Mouse (Mus musculus) hindlimb bud, embryonic 11.5 days (tissue): ENCODE results near the gene Ecd.
A peak's percentile ranks its signal among the peaks of the same experiment; 100 is the strongest.

Experiments
- DNase-seq: peaks from one replicate; pipeline ENCODE4 v3.0.0-alpha.2; 2012; ENCODE audit warnings: low read depth, low spot score; ENCODE audit errors: extremely low spot score

The Ecd gene

GRCm38 (mm10) chr14:20347991-20348541 lies at the start of gene Ecd, which contains the start of gene Fam149b:
Gene Ecd, minus strand, starts transcription at chr14:20348121.
Gene Fam149b, plus strand, starts transcription at chr14:20348162.
- peak; percentile 97 for DNase-seq

DNA sequence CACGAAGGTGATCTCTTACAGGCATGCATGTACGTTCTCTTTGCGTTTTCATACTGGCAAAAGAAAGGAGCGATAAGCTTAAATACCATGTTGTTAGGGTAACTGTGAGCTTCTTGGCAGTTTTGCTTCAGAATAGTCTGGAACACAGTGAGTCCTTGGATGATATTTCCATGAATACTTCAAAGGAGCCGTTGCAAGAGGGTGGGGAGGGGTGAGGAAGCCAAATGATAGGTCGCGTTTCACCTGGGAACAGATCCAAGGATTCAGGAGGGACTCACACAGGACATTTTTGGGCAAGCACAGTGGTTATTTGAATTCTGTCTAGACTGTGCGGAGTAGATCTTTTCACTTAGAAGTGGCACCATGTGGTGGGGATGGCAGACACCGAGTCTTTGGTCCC lies 49.3 kb upstream of the Ecd start:
- no peak for DNase-seq

DNA sequence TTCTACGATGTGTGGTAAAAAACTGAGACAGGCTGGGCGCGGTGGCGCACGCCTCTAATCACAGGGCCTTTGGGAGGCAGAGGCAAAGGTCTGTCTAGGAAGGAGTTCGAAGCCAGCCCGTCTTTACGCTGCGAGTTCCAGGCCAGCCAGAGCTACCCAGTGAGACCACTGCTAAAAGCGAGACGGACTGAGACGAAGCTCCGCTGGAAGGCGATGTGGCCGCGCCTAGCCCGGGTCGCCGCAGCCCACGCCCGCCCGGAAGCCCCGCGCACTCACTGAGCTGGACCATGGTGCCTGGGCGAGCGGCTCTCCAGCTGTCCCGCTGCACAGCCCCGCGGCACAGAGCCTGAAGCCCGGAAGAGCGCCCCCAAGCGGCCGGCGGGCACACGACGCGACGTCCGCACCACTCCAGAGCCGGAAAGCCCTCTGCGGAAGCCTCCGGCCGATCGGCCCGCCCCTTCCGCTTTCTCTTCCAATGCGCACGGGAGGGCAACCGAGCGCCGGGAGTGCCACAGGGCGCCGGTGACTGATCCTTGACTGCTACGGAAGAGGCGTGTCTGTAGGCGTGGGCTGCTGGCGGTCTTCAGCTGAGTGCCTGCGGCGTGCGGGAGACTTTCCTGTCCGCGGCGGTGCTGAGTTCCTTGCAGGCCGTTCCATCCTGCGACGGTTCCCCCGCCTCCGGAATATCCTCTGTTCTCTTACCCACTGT lies 45.4 kb upstream of the Ecd start, which contains the start of gene Mrps16:
TSS of gene Mrps16 (minus strand) at position 430 of the 709 bp plus-strand sequence.
- peak; percentile 77 for DNase-seq

DNA sequence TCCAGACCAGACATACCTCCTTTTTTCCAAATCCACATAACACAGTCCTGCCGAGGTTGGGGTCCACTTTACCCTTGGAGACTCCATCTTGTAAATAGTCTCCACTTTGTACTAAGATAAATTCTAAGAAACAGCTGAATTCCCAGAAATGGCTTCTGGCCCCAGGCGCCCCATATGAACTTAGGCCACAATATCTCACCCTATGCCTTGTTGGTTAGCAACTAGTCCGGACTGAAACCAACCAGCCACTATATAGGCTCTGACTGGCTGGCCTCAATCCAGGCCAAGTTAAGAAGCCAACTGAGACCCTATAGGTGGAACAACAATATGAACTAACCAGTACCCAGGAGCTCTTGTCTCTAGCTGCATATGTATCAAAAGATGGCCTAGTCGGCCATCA lies 44.4 kb upstream of the Ecd start:
- no peak for DNase-seq

DNA sequence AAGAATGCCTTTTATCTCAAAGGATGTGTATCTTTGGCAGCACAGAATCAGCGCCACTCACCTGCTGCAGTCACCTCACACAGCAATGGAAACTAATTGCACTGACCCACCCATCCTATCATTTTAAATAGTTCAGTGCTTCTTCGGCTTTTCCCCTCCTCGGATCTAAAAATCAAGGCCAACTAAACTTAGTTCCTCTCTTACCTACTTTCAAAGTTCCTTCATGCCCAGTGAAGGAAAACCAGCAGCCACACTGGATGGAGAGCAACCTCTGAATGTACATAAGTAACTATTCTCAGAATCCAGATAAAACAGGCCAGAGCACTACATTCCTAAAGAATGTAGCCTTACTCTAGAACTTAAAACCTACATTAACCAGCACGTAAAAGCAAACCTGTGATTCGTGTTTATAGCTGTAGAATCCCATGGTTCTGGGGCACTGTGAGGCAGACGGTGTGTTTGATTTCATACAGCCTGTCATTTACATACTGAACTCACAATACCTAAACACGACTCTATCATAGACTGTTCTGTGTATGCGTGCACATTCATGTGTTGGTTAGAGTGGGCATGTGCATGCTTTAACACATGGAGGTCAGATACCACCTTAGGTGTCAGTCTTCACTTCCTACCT lies 41.6 kb upstream of the Ecd start:
- DNase-seq = no peak

DNA sequence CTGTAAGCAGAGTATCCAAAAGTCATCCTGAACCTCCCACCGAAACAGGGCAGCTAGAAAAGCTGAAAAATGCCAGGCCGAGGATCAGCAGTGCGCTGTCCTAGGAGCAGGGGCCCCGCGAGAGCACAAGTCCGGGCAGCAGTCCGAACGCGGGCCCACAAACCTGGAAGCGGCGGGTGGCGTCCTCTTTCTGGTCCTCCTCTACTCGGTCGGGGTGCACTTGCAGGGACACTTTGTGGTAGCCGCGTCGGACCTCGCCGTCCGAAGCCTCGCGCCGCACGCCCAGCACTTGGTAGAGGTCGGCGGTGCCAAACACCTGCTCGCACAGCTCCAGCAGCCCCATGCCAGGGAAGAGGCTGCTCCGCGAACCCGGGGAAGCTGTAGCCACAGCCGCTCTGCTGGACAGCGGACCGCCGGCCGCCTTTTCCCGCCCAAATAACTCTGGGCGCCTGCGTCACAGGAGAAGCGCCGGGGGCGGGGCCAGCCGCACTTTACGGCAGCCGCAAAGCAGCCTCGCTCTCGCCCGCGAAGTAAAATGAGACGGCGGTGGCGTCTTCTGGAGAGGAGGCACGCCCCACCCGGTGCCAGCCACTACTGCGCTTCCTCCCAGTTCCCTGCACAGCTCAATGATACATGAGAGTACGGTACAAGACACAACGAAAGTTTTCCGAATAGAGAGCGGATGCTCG lies 40.7 kb upstream of the Ecd start, which contains the start of gene Dnajc9:
TSS of gene Dnajc9 (minus strand) at position 470 of the 689 bp plus-strand sequence.
- DNase-seq = peak; percentile 56

DNA sequence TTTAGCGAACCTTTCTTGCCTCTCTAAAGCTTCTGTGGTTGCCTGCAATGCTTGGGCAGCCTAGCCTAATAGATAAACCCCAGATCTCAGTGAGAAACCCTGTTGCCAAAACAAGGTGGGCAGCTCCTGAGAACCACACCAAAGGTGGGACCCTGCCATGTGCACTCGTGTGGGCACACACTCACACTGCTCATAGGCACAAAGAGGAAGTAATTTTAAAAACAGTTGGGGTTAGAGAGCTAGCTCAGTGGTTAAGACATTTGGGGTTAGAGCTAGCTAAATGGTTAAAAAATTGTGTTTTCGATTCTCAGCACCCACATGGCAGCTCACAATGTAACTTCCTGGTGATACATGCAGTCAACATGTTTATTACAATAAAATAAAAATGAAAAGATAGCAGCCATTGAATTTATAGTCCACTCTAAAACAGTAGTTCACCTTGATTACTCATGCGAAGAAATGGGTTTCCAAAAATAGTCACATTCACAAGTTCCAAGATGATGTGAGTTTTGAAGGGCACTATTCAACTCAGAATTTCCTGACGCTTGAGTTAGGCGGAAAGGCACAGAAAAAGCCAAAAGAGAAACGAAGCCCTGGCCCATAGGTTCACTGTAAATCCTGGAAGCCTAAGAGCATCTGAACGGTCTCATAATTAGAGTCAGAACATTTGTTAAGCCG lies 32.0 kb upstream of the Ecd start:
- DNase-seq = no peak

GRCm38 (mm10) chr14:20379087-20379640 lies 31.2 kb upstream of the Ecd start:
- no peak for DNase-seq

DNA sequence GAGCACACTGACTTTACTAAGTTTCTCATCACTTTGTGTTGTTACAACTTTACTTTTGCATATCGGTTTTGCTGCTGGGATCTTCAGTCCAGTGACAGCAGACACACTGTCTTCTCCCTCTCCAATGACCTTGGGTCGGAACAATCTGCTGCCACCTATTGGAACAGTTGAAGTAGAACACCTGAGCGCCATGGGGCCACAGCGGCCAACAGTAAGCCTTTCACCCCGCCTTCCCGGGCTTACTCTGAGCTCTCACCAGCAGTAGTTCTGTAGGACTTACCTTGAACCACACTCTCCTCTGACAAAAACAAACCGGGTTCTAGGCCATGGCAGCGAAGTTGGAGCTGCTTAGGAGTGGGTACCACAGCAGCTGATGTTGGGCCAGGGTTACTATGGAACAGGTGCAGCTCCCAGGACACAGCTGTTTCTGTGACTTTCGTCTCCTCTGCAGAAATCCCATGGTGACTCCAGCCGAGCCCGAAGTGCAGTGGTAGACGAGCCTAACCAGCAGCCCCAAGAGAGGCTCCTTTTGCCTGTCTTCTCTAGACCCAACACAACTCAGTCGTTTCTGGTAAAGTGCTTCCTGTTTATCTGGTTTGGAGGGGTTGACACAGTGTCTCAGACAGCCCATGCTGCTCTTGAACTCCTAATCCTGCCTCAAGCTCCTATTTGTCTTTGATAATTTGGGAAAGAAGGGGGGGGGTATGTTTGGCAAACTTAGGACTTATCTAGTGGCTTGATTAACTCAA lies 30.6 kb upstream of the Ecd start:
- no peak for DNase-seq

GRCm38 (mm10) chr14:20377112-20377521 lies 29.2 kb upstream of the Ecd start:
- DNase-seq = no peak

- DNase-seq = no peak
These were observed 23.9 kb upstream of the Ecd start for GRCm38 (mm10) chr14:20371854-20372253.

DNA sequence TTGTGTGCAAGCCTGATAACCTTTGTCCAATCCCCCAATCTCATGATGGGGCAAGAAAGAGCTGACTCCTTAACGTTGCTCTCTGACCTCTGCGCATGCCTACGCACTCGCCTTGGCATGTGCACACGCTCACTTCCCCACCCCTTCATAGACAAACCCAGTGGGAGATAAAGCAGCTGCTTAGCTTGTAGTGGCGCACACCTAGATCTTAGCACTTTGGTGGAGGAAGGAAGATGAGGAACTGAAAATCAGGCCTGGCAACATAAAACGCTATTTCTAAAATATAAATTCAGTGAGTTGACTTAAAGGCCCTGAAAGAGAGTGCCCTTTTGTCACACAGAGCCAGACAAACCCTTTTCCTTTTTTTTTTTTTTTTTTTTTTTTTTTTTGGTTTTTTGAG lies 22.9 kb upstream of the Ecd start:
- no peak for DNase-seq

DNA sequence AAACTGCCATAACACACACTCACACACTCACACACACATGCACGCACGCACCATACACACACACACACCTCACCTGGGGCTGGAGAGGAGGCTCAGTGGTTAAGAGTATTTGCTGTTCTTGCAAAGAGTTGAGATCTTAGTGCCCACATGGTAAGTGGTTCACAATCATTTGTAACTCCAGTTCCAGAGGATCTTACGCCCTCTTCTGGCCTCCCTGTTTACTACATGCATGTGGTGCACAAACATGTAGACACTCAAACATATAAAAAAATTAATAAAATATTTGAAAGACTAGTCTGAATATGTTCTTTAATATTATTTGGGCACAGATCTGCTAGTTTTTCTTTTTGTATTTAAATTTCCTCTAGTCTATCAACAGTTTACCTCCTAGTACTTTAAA lies 20.4 kb upstream of the Ecd start:
- no peak for DNase-seq

- DNase-seq = no peak
These were observed 15.3 kb upstream of the Ecd start for GRCm38 (mm10) chr14:20363230-20363629.

DNA sequence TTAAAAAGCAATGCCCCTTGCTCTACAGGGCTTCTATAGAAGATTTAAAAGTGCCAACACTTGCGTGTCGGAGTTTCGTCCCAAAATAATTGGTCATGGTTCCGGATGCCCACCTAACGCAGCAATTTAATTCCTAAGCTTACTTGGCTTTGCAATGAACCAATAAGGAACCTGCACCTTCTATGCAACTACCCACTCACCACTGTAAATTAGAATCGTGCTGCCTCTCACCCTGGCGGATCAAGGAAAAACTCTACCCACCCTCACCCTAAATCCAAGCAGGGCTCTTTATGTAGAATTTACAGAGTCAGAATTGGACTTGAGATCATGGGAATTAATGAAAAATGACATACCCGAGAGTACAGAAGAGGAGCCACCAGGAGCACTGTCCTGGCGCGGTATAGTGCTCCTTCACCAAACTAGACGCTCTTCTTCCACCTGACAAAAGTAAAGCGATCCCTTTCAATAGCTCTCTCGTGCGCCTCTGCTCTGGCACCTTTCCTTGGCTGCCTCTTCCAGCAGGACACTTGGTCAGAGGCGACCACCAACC lies 405 bp downstream of the Ecd start:
- no peak for DNase-seq

DNA sequence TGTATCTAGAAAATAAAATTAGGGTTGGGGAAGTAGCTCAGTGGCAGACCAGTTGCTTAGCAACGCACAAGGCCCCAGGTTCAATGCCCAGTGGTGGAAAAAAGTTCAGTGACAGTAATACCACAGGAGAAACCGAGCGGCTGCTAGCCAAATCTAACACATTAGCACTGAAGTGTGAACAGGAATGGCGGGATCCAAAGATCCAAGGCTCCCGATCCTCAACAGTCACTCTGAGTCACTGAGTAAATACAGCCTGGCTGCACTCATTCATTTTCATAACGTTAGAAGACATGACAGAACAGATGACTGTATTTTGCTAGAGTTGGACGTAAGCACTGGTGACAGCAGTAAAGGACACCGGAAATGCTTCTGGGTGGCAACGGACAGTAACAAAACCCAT lies 2.0 kb downstream of the Ecd start:
- no peak for DNase-seq

DNA sequence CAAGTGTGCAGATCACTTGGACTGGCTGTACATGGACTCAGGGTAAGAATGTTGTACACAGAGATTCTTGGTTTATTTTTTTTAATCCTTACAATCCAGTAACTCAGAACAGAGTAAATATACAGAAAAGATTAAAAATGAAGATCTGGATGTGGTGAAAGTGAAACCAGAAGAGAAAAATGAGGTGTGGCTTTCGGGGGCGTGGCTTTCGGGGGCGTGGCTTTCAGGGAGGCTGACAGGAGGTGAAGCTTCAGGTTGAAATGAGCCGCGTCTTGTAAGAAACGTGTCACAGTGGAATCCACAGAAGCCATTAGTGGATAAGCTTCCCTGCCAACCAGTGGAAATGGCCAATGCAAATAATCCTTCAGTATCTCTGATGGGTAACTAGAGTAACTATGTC lies 7.1 kb downstream of the Ecd start:
- DNase-seq = no peak

DNA sequence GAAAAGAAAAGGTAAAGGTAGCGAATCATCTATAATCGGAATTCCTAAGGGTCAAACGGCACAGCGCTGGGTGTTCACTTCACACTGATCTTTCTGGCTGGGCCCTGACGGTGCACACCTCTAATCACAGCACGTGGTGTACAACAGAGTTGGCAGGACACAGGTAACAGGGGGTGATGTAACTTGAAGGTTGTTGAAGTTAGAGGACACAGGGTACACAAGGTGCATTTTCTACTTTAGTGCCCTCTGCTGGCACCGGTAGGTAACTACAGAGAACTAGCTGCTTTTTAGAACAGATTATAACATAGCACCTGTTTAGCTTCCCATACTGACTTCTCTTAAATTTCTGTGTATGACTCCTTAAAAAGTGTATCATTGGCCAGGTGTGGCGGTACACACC lies 7.8 kb downstream of the Ecd start:
- no peak for DNase-seq

DNA sequence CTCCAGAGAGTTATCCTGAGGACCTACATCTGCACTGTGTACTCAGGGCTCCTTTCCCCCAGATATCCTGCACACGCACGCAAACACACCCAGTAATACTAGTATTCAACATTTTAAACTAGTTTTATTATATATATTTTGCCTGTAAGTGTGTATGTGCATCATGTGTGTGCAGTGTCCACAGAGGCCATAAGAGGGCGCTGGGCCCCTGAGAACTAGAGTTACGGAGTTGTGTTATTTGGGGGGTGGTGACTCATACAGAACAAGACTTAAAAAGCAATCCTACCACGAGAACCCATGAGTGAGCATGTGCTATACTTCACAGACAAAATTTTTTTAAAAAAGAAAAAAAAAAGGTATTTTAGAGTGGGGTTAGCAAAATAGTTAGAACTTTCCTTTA lies 8.5 kb downstream of the Ecd start:
- DNase-seq = no peak

DNA sequence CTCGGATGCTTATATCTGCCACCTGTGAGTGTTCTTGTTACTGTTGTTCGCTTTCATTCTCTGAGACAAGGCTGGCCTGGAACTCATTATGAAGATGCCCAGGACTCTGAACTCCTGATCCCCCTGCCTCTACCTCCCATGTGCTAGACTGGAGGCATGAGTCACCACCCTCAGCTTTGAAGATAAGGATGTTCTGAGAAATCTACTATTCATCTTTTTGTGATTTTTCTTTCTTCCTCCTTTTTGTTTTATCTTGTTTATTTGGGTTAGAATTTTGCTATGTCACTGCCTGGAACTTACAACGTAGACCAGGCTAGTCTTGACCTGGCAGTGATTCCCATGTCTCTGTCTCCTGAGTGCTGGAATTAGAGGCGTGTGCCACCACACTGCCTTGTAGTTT lies 16.6 kb downstream of the Ecd start:
- no peak for DNase-seq
